Mouse (Mus musculus) retina, postnatal 1 day (tissue): ENCODE measurements around the gene Fthl17c.
"Not testable (repeated sequence)": the region's sequence is repeated elsewhere in the genome, so short reads cannot be mapped to it uniquely, and the experiment has no call there.

Source experiments
- DNase-seq: peaks from one replicate; pipeline ENCODE4 v3.0.0-alpha.2; 2012

Fthl17c gene

DNA sequence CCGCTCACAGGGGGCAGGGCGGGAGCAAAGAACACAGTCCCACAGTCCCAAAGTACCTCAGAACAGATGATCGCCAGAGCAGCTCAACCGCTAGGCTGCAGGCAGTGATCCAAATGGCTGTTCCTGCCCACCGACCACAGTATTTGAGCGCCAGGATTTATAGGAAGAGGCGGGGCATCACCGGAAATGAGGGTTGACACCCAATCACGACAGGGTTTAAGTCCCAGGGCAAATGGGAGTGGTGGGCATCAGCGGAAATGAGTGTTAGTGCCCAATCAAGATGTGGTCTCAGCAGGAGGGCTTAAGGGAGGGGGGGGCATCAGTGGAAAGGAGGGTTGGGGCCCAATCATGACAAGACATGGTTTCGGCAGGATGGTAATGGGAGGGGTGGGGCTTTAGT, at the start of gene Fthl17c:
Gene Fthl17c (minus strand): TSS at position 101 of the 400 bp plus-strand sequence.
- DNase-seq = not testable (repeated sequence)

DNA sequence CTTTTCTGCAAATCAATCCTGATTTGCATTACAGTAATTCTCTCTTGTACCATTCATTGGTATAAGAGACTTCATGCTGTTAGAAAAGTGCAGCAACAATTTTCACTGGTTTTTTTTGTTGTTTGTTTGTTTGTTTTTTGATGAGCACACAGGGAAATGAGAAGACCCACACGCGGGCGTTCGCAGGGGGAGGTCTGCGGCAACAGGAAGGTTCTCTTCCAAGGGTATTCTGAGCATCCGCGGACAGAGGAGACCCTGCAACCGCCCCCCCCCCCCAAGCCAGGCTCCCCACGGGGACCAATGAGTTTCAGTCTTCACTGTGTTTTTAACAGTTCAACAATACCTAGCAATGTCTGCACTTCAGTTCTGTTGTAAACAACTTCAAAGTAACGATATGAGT, 43.1 kb upstream of the Fthl17c start:
- no peak for DNase-seq

DNA sequence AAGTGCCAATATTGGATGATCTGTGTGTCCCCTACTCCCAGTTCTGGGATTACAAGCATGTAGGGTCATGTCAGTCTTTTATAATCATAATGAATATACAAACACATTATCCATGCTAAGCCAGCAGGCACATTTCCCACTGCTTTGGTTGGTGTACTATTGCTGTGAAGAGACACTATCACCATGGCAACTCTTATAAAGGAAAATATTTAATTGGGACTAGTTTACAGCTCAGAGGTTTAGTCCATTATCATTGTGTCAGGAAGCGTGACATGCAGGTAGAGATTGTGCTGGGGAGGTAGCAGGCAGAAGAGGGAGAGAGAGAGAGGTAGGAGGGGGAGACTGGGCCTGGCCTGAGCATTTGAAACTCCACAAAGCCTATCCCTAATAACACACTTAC, 39.7 kb upstream of the Fthl17c start:
- DNase-seq = no peak

DNA sequence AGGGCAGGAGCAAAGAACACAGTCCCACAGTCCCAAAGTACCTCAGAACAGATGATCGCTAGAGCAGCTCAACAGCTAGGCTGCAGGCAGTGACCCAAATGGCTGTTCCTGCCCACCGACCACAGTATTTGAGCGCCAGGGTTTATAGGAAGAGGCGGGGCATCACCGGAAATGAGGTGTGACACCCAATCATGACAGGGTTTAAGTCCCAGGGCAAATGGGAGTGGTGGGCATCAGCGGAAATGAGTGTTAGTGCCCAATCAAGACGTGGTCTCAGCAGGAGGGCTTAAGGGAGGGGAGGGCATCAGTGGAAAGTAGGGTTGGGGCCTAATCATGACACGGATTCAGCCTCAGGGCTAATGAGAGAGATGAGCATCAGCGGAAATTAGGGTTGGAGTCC, 10.3 kb upstream of the Fthl17c start, which contains the start of gene Fthl17d:
Gene Fthl17d (minus strand): TSS at position 101 of the 400 bp plus-strand sequence.
- DNase-seq = not testable (repeated sequence)

DNA sequence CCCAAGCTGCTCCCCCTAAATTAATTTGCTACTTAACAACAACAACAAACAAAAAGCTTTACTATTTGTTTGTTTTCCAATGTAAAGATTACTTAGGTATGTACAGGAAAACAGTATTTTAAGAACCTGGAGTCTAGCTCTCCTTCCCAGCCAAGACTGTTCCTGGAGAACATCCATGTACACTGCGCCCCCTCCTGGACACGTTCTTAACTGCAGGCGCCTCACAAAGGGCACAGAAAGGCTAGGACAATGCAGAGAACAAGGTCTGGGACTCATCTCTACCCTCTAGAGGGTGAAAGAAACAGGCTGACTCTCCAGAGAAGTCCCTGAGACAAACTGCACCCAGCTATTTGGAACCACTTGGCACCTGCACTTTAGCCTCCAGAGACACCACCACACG, 11.7 kb downstream of the Fthl17c start:
- DNase-seq = not testable (repeated sequence)

DNA sequence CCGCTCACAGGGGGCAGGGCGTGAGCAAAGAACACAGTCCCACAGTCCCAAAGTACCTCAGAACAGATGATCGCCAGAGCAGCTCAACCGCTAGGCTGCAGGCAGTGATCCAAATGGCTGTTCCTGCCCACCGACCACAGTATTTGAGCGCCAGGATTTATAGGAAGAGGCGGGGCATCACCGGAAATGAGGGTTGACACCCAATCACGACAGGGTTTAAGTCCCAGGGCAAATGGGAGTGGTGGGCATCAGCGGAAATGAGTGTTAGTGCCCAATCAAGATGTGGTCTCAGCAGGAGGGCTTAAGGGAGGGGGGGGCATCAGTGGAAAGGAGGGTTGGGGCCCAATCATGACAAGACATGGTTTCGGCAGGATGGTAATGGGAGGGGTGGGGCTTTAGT, 13.5 kb downstream of the Fthl17c start, which contains the start of gene Fthl17b:
Gene Fthl17b (minus strand): TSS at position 101 of the 400 bp plus-strand sequence.
- not testable (repeated sequence) for DNase-seq

DNA sequence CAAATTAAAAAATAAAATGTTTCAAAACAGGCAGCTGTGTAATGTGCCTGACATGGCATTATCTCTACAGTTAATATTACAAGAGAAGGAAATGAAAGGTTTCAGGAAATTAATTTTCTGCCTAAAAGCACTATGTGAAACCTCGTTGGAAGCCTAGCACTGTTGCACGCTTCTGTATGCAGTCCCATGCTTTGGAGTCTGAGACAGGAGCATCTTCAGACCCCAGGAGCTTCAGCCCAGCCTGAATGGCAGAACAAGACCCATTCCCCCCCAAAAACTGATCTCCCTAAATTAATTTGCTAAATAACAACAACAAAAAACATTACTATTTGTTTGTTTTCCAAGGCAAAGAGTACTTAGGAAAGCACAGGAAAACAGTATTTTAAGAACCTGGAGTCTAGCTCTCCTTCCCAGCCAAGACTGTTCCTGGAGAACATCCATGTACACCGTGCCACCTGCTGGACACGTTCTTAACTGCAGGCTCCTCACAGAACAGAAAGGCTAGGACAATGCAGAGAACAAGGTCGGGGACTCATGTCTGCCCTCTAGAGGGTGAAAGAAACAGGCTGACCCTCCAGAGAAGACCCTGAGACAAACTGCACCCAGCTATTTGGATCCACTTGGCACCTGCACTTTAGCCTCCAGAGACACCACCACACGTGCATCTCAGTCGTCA, 28.1 kb downstream of the Fthl17c start:
- peak; percentile 87 for DNase-seq

DNA sequence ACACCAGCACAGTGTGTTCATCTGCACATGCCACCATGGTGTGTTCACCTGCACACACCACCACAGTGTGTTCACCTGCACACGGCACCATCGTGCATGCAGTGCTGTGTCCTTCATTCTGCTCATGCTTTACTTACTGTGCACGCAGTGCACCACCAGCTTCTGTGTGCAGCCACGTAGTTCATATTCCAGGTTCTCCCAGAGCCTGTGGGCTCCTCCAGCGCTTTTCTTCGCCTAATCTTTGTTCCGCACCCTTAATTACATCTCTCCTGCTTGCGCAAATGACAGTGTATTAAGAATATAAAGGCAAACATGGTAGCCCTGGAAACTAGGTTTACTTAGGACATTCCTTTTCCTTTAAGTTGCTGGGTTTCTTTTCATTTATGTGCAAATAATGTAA, 32.3 kb downstream of the Fthl17c start:
- DNase-seq = no peak

DNA sequence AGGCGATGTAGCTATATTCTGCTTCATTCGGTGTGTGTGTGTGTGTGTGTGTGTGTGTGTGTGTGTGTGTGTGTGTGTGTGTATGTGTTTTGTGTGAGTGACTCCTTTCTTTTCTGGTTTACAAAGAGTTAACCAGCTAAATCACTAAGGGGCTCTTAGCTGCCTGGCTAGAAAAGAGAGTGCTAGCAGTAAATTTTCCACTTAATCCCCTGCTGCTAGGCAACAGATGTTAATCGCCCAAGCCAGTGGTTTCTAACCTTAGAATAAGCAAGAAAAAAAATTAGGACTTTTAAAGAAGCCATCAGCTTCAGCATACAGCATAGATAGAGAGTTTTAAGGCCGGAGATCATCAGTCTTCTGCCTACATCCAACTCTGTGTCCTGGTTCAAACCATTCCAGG, 49.1 kb downstream of the Fthl17c start:
- peak; percentile 5 for DNase-seq
